Mouse (Mus musculus) MEL (cell line): ENCODE data around the gene Zfp759.

Experiments
- CHD1 ChIP-seq: IDR thresholded peaks from 2 replicates; pipeline ENCODE4 v1.6.1; 2012; ENCODE audit warnings: low read depth, mild to moderate bottlenecking, inconsistent platforms, low read length, improper control_type of control experiment
- EP300 ChIP-seq, 2 experiments: IDR thresholded peaks; 2 replicates each; pipeline ENCODE4 v1.6.1; 2011; ENCODE audit warnings: improper control_type of control experiment in 2 of 2, low read length in 2 of 2, low read depth in 1 of 2, mild to moderate bottlenecking in 1 of 2
- MEF2A ChIP-seq: IDR thresholded peaks from 2 replicates; pipeline ENCODE4 v1.6.1; 2014; ENCODE audit warnings: low read depth, mild to moderate bottlenecking, inconsistent platforms, low read length, improper control_type of control experiment; ENCODE audit not compliant: poor library complexity, insufficient replicate concordance, severe bottlenecking; ENCODE audit errors: extremely low read depth
- POLR2A ChIP-seq, 2 experiments: IDR thresholded peaks; 2 replicates each; pipeline ENCODE4 v1.6.1; 2011 to 2012; ENCODE audit warnings: low read length in 2 of 2, mild to moderate bottlenecking in 2 of 2, control low read depth in 1 of 2, improper control_type of control experiment in 1 of 2, low read depth in 1 of 2, moderate library complexity in 1 of 2; ENCODE audit not compliant: control insufficient read depth in 1 of 2, insufficient read depth in 1 of 2, poor library complexity in 1 of 2
- TCF12 ChIP-seq: IDR thresholded peaks from 2 replicates; pipeline ENCODE4 v1.6.1; 2014; ENCODE audit warnings: low read depth, mild to moderate bottlenecking, inconsistent platforms, low read length, improper control_type of control experiment, moderate library complexity

- no peak for TF ChIP-seq POLR2A (IDR thresholded peaks at IDR 0.05; ENCODE audit: control insufficient read depth in 1 of 2, insufficient read depth in 1 of 2, low read depth in 1 of 2, low read length in 2 of 2, poor library complexity in 1 of 2)
- TF ChIP-seq CHD1: no peak
- TF ChIP-seq TCF12: no peak
- TF ChIP-seq EP300 (IDR thresholded peaks at IDR 0.05; ENCODE audit: low read depth in 1 of 2, low read length in 2 of 2): no peak
- no peak for TF ChIP-seq MEF2A
Measured at GRCm38 (mm10) chr13:67124460-67124859, 3.0 kb downstream of the Zfp759 start.
